Mouse (Mus musculus) 416B (cell line): Measurements from ENCODE around the gene Klhl40.

Experiments used
- DNase-seq: peaks from one replicate; pipeline ENCODE4 v3.0.0; 2011; ENCODE audit warnings: low read depth

The Klhl40 gene

DNA sequence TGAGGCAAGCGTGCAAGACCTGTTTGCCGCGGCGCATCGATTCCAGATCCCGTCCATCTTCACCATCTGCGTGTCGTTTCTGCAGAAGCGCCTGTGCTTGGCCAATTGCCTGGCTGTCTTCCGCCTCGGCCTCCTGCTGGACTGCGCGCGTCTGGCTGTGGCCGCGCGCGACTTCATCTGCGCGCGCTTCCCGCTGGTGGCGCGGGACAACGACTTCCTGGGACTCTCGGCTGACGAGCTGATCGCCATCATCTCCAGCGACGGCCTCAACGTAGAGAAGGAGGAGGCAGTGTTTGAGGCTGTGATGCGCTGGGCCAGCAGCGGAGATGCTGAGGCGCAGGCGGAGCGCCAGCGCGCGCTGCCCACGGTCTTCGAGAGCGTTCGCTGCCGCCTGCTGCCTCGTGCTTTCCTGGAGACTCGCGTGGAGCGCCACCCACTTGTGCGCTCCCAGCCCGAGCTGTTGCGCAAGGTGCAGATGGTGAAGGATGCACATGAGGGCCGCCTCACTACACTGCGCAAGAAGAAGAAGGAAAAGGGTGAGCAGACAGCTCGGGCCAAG, 738 bp downstream of the Klhl40 start:
- no peak for DNase-seq

DNA sequence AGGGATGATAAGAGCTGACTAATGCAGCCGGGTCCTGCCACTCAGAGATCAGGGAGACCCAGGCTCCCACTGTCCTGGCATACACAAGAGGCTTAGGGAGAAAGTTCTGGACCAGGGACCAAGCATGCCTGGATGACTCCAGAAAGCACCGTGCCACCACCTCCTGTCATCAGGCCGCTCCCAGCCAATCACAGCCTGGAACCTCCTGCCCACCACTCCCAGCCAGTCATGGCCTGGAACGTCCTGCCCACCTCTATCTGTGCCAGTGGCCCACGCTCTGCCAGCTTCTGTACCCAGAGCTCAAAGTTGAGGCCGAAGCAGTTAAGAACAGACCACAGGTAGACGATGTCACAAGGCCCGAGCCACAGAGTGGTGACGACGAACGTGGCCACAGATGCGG, 7.4 kb downstream of the Klhl40 start:
- no peak for DNase-seq

DNA sequence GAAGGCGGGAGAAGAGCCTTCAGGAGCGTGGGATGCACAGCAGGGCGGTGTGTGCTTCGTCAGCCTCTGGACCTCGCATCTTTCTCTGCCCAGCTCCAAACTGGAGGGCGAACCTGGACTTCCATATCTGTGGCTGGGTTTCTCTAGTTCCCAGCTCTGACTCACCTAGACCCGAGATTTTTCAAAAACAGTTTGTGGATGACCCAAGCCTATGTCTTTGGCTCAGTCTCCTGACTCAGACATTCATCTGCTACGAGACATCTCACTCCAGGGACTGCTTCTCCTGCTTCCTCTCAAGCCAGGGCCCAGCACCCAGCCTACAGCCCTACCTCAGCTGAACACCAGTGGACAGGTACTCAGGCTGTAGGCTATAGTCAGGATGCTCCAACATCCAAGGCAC, 7.9 kb downstream of the Klhl40 start:
- DNase-seq = no peak

- DNase-seq = no peak
Observed at GRCm38 (mm10) chr9:121786359-121786758, 9.0 kb downstream of the Klhl40 start.

DNA sequence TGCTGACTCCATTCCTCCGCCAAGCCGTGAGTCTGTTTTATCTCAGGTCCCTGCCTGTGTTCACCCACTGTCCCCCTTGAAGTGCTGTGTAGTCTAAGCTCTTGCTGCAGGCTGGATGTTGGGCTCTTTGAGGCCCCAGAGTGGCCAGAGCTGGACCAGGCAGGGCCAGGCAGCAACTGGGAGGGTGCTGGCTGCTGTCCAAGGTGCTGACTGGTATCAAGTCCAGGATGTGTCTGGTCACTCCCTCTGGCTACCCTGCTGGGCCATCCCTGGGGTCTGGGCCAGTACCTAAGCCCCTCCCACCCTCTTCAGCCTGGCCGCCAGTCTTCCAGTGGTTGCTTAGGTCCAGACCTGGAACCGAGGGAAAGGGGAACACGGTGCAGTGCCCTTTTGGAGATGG, 13.8 kb downstream of the Klhl40 start:
- peak; percentile 50 for DNase-seq

GRCm38 (mm10) chr9:121791757-121792521, 14.5 kb downstream of the Klhl40 start, which contains the start of gene Hhatl:
Gene Hhatl, minus strand, starts transcription at chr9:121792507.
- DNase-seq = no peak

DNA sequence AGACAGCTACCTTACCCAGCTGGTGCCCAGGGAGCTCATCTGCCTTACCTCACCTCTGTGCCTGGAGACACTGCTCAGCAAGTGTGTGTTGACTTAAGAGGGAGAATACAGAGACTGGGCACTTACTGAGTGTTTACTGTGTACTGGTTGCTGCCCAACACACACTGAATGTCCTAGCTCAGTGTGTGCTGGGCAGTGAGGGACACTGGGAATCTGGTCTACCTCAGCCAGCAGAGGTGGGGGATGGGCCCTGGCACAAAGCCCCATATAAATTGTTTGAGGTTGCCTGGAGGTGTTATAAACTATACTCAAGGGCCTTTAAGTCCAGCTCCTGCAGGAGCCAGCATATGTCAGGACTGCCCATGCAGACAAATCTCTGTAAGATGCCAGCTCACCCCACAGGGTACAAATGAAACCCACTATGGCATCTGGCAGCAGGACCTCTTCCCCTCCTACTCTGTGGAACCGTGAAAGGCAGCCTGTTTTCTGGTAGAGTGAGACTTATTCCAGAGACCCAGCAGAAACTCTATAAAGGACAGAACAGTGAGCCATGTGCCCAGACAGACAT, 17.6 kb downstream of the Klhl40 start:
- DNase-seq = no peak

- DNase-seq = no peak
Observed at GRCm38 (mm10) chr9:121797722-121798121, 20.3 kb downstream of the Klhl40 start.

- no peak for DNase-seq
Observed at GRCm38 (mm10) chr9:121798887-121799520, 21.6 kb downstream of the Klhl40 start.

- no peak for DNase-seq
Observed at GRCm38 (mm10) chr9:121802747-121803146, 25.3 kb downstream of the Klhl40 start.

DNA sequence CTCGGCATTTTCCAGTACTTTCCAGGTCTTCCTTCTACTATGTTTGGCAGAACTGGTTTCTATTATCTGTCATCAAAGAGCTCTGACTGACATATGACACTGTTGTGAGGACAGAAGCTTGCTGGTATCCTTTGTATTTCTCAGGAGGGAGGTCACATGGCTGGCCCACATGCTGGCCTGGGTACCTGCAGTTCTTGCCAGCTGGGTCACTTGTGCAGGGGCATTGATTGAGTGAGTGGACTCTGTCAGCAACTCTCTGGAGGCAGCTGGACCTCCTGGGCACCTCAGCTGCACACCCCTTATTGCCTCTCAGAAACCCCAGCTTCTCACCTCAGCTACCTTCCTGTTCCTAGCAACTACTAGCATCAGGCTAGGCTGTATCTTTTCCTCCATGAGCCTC, 30.1 kb downstream of the Klhl40 start:
- no peak for DNase-seq

GRCm38 (mm10) chr9:121807947-121808346, 30.5 kb downstream of the Klhl40 start:
- DNase-seq = no peak

DNA sequence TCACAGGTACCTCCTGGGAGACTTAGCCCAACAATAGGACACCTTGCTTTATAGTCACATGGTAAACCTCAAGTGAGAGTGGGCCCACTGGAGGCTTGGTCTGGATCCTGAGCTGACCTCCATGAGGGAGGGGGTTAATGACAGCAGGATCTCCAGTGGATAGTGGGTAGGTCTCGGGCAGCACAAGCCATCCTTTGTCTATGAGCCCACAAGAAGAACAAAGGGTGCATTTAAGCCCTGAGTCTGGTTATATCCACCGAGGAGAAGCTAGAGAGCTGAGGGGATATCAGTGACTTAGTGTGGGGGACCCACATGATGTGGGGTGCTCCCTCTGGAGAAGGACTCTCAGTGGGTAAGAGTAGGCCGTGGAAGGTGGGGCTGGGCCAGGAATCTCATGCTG, 31.1 kb downstream of the Klhl40 start:
- no peak for DNase-seq

DNA sequence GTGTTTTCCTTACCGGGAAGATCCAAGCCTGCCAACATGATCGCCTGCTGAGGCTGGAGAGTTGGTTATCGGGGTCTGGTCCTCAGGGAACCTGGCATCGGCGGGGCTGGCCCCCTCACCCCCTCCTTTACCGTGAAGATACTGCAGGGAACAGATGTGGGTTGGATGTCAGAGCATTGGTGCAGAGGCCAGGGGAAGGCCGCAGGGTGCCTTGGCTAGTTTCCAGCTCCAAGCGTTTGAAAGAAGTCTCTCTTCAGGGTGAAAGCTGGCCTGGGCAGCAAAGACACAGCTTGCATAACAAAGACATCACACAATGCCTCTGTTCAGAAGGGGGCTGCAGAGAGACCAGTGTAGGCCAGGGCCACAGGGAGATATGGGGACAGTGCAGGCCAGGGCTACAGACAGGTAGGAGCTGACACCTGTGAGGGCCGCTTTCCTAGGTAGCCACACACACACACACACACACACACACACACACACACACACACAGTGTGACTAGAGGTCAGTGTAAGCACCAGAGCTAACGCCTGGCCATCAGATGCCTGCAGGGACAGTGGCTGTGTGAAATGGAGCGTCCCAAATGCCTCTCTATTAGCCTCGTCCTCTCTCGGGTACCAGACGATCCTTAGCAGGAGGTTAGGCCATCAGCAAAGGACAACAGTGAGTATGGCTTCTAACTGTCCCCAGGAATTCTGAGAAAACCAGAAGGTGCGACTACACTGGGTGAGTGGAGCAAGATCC, 32.8 kb downstream of the Klhl40 start:
- DNase-seq = no peak

- peak; percentile 49 for DNase-seq
Observed at GRCm38 (mm10) chr9:121815183-121815582, 37.8 kb downstream of the Klhl40 start.

- DNase-seq = no peak
Observed at GRCm38 (mm10) chr9:121819073-121819770, 41.8 kb downstream of the Klhl40 start.

DNA sequence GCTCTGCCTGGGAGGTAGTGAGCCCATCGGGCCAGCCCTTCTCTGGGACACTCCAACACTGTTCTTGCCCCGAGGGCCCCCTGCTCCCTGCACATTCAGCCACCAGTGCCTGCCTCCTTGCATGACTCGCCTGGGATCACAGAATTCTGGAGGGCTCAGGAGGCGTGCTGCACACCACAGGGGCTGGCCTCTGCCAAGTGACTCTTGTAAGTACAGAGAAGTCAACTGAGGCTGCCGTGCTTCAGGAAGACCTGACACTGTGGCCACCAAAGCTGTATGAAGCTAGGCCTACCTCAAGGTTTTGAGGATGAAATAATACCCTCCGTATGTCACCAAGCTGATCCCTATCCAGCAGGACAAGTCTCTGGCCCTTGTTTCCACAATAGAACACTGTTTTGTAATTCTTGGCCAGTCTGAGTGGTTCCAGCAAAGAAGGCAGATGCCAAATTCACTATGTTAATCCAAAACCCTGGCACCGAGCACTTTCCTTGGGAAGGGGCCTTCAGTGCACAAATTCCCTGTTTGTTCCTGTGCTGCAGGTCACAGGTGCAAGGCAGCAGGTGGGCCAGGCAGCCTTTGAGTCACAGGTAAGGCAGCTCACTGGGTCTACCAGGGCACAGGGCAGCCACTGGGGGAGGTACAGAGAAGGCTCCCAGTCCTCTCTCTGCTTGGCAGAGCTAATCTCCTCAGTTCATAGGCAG, 42.5 kb downstream of the Klhl40 start:
- no peak for DNase-seq

GRCm38 (mm10) chr9:121820765-121821164, 43.4 kb downstream of the Klhl40 start:
- DNase-seq = no peak

GRCm38 (mm10) chr9:121822585-121822991, 45.2 kb downstream of the Klhl40 start:
- DNase-seq = no peak

- DNase-seq = no peak
Observed at GRCm38 (mm10) chr9:121823051-121823450, 45.6 kb downstream of the Klhl40 start.

DNA sequence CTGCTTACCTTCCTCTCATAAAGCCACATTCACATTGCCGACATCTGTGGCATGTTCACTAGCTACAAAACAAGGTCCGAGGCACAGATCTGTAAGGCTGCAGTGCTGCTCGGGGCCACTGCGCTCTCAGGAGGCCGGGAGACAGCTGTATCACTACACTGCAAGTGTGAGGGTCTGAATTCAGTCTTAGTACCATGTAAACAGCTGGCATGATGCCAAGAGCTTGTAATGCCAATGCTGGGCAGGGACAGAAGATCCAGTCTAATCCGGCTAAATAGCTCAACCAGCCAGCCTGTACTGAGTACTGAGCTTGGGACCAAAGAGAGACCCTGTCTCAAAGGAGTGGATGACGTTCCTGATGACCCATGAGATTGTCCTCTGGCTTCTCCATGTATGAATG, 46.6 kb downstream of the Klhl40 start:
- DNase-seq = no peak
